Mouse (Mus musculus): ENCODE measurements around the gene Robo2. TPM values are rescaled to one million over a fixed set of nuclear protein-coding genes. Genes with fewer than 3 reads are reported as not detected.
A peak's percentile ranks its signal among the peaks of the same experiment; 100 is the strongest.

The Robo2 gene
- polyA plus RNA-seq, 1 experiment from 2014 or later: 67.5 TPM

GRCm38 (mm10) chr16:74084188-74084587 is 327.4 kb downstream of the Robo2 start:
- no peak overlapping the region for H3K4me2 ChIP-seq (ENCODE audit: low read length)
- no peaks in the 10 kb centered on the region for H3K36me3 ChIP-seq (ENCODE audit: control insufficient read depth, insufficient read depth, low read length)
- no peak overlapping the region for H3K9ac ChIP-seq (ENCODE audit: low read depth, low read length)
- no peak for ATAC-seq
- H3K27ac ChIP-seq (ENCODE audit: low read depth, low read length): no peak overlapping the region
- no peaks in the 10 kb centered on the region for H3K4me1 ChIP-seq (ENCODE audit: control insufficient read depth, insufficient read depth, low read depth, low read length)
- H3K27me3 ChIP-seq (replicated peaks; ENCODE audit: control insufficient read depth, insufficient read depth, low read length): no peaks in the 10 kb centered on the region
- no peaks in the 10 kb centered on the region for H3K9me3 ChIP-seq (ENCODE audit: control insufficient read depth, low read length)
- H3K4me3 ChIP-seq (ENCODE audit: low read length): no peak overlapping the region
- WGBS: 89% methylated on average over 2 of the region's 2 CpGs

DNA sequence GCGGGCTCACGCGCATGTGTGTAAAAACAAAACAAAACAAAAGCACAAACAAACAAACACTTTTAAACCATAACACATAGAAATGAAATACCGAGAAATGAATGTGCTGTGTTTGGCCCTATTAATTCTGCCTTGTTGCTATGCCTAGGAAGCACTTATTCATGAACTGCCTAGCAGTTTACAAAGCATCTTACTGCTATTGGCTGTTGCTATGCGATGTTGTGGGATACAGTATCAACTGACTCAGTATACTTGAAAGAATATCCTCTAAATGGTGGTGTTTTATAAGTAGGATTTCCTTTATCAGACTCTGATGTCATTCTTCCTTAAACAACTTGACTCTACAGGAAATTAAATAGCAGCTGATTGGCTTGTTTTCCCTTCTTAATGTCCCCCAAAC is 339.0 kb downstream of the Robo2 start:
- WGBS: 93% methylated on average over 5 of the region's 5 CpGs

DNA sequence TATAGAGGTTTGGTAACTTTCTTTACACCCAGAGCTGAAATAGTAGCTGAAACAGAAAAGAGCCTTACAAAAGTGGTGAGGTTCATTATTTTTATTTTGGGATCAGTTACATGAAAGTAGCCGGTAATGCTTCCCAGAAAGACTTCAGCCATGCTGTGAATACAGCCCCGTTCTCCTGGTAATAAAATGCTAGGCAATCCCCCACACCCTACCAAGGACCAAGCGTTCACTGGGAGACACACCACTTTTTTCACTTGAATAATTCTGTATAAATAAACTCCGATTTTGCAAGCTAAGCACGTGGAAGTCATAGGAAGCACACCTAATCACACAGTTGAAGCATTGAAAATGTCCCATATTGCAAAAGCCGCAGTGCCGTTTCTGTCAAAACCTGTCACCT is 341.0 kb downstream of the Robo2 start:
- H3K27ac ChIP-seq (ENCODE audit: low read depth, low read length): no peak overlapping the region

More for the DNA sequence above, 339.0 kb downstream of the Robo2 start:
- Histone ChIP-seq H3K9me3 (ENCODE audit: control insufficient read depth, low read length) (no peaks in the 10 kb centered on the region), H3K4me1 (ENCODE audit: control insufficient read depth, insufficient read depth, low read depth, low read length) (no peaks in the 10 kb centered on the region), H3K4me3 (ENCODE audit: low read length) (no peak overlapping the region), H3K9ac (ENCODE audit: low read depth, low read length) (no peak overlapping the region), H3K27ac (ENCODE audit: low read depth, low read length) (no peak overlapping the region), H3K4me2 (ENCODE audit: low read length) (no peak overlapping the region), H3K36me3 (ENCODE audit: control insufficient read depth, insufficient read depth, low read length) (no peaks in the 10 kb centered on the region), H3K27me3 (replicated peaks; ENCODE audit: control insufficient read depth, insufficient read depth, low read length) (no peaks in the 10 kb centered on the region)
- no peak for ATAC-seq

GRCm38 (mm10) chr16:74065958-74066357 is 345.7 kb downstream of the Robo2 start:
- Histone ChIP-seq H3K27me3 (replicated peaks; ENCODE audit: control insufficient read depth, insufficient read depth, low read length) (no peaks in the 10 kb centered on the region), H3K9me3 (ENCODE audit: control insufficient read depth, low read length) (no peaks in the 10 kb centered on the region), H3K4me2 (ENCODE audit: low read length) (no peak overlapping the region), H3K36me3 (ENCODE audit: control insufficient read depth, insufficient read depth, low read length) (no peaks in the 10 kb centered on the region), H3K9ac (ENCODE audit: low read depth, low read length) (no peak overlapping the region), H3K27ac (ENCODE audit: low read depth, low read length) (no peak overlapping the region), H3K4me3 (ENCODE audit: low read length) (no peak overlapping the region), H3K4me1 (ENCODE audit: control insufficient read depth, insufficient read depth, low read depth, low read length) (no peaks in the 10 kb centered on the region)
- WGBS: 58% methylated on average over 2 of the region's 2 CpGs
- ATAC-seq: peak; percentile 64; the same call in 1 of the 2 replicates

More for the DNA sequence above, 341.0 kb downstream of the Robo2 start:
- H3K36me3 ChIP-seq (ENCODE audit: control insufficient read depth, insufficient read depth, low read length): no peaks in the 10 kb centered on the region
- H3K4me3 ChIP-seq (ENCODE audit: low read length): no peak overlapping the region
- H3K9ac ChIP-seq (ENCODE audit: low read depth, low read length): no peak overlapping the region
- H3K27me3 ChIP-seq (replicated peaks; ENCODE audit: control insufficient read depth, insufficient read depth, low read length): no peaks in the 10 kb centered on the region
- ATAC-seq: no peak
- no peak overlapping the region for H3K4me2 ChIP-seq (ENCODE audit: low read length)
- 47% methylated on average over 7 of the region's 7 CpGs for WGBS
- no peaks in the 10 kb centered on the region for H3K4me1 ChIP-seq (ENCODE audit: control insufficient read depth, insufficient read depth, low read depth, low read length)
- H3K9me3 ChIP-seq (ENCODE audit: control insufficient read depth, low read length): no peaks in the 10 kb centered on the region

GRCm38 (mm10) chr16:74061951-74062350 is 349.7 kb downstream of the Robo2 start:
- ATAC-seq: no peak
- H3K27me3 ChIP-seq (replicated peaks; ENCODE audit: control insufficient read depth, insufficient read depth, low read length): no peaks in the 10 kb centered on the region
- no peak overlapping the region for H3K4me3 ChIP-seq (ENCODE audit: low read length)
- no peaks in the 10 kb centered on the region for H3K9me3 ChIP-seq (ENCODE audit: control insufficient read depth, low read length)
- no peaks in the 10 kb centered on the region for H3K36me3 ChIP-seq (ENCODE audit: control insufficient read depth, insufficient read depth, low read length)
- H3K4me1 ChIP-seq (ENCODE audit: control insufficient read depth, insufficient read depth, low read depth, low read length): no peaks in the 10 kb centered on the region
- no peak overlapping the region for H3K27ac ChIP-seq (ENCODE audit: low read depth, low read length)
- no peak overlapping the region for H3K9ac ChIP-seq (ENCODE audit: low read depth, low read length)
- no peak overlapping the region for H3K4me2 ChIP-seq (ENCODE audit: low read length)

- no peak overlapping the region for H3K4me2 ChIP-seq (ENCODE audit: low read length)
- H3K27ac ChIP-seq (ENCODE audit: low read depth, low read length): no peak overlapping the region
- H3K4me1 ChIP-seq (ENCODE audit: control insufficient read depth, insufficient read depth, low read depth, low read length): no peaks in the 10 kb centered on the region
- H3K36me3 ChIP-seq (ENCODE audit: control insufficient read depth, insufficient read depth, low read length): no peaks in the 10 kb centered on the region
- H3K27me3 ChIP-seq (replicated peaks; ENCODE audit: control insufficient read depth, insufficient read depth, low read length): no peaks in the 10 kb centered on the region
- H3K9ac ChIP-seq (ENCODE audit: low read depth, low read length): no peak overlapping the region
- no peaks in the 10 kb centered on the region for H3K9me3 ChIP-seq (ENCODE audit: control insufficient read depth, low read length)
- no peak overlapping the region for H3K4me3 ChIP-seq (ENCODE audit: low read length)
- ATAC-seq: no peak
These were observed 350.1 kb downstream of the Robo2 start for GRCm38 (mm10) chr16:74061479-74061878.

- H3K9me3 ChIP-seq (ENCODE audit: control insufficient read depth, low read length): no peaks in the 10 kb centered on the region
- no peak overlapping the region for H3K4me2 ChIP-seq (ENCODE audit: low read length)
- no peak overlapping the region for H3K27ac ChIP-seq (ENCODE audit: low read depth, low read length)
- no peaks in the 10 kb centered on the region for H3K27me3 ChIP-seq (replicated peaks; ENCODE audit: control insufficient read depth, insufficient read depth, low read length)
- WGBS: 78% methylated on average over 2 of the region's 2 CpGs
- 0 out of 2 replicates have a peak, but pooled peaks have one; percentile 12 for ATAC-seq
- H3K36me3 ChIP-seq (ENCODE audit: control insufficient read depth, insufficient read depth, low read length): no peaks in the 10 kb centered on the region
- peaks cover 8% of the 10 kb centered on the region for H3K4me1 ChIP-seq (ENCODE audit: control insufficient read depth, insufficient read depth, low read depth, low read length)
- no peak overlapping the region for H3K9ac ChIP-seq (ENCODE audit: low read depth, low read length)
- H3K4me3 ChIP-seq (ENCODE audit: low read length): no peak overlapping the region
These were observed 354.7 kb downstream of the Robo2 start for GRCm38 (mm10) chr16:74056886-74057285.

DNA sequence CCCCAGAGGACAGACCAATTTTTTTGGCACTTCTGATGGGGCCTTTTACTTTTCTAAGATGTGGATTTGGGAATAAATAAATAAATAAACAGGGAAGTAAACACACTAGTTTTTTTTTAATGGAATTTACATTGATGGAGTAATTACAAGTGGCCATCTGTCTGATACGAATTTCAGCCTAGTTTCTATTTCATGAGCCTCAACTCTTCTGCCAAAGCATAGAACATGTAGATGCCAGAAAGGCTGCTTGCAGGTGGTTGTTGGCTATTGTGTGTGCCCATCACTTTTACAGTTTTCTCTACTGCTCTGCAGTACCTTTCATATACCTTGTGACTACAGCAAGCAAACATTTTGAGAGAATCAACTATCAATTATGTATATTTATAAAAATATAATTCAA is 355.4 kb downstream of the Robo2 start:
- no peak for ATAC-seq
- no peak overlapping the region for H3K4me2 ChIP-seq (ENCODE audit: low read length)
- no peaks in the 10 kb centered on the region for H3K36me3 ChIP-seq (ENCODE audit: control insufficient read depth, insufficient read depth, low read length)
- no peak overlapping the region for H3K9ac ChIP-seq (ENCODE audit: low read depth, low read length)
- no peaks in the 10 kb centered on the region for H3K9me3 ChIP-seq (ENCODE audit: control insufficient read depth, low read length)
- H3K4me1 ChIP-seq (ENCODE audit: control insufficient read depth, insufficient read depth, low read depth, low read length): peaks cover 8% of the 10 kb centered on the region
- no peaks in the 10 kb centered on the region for H3K27me3 ChIP-seq (replicated peaks; ENCODE audit: control insufficient read depth, insufficient read depth, low read length)
- 58% methylated on average over 1 of the region's 1 CpGs for WGBS
- H3K4me3 ChIP-seq (ENCODE audit: low read length): no peak overlapping the region
- H3K27ac ChIP-seq (ENCODE audit: low read depth, low read length): no peak overlapping the region

- Histone ChIP-seq H3K4me2 (ENCODE audit: low read length) (peak overlapping the region; percentile 3; the same call in 1 of the 2 replicates), H3K36me3 (ENCODE audit: control insufficient read depth, insufficient read depth, low read length) (no peaks in the 10 kb centered on the region), H3K27me3 (replicated peaks; ENCODE audit: control insufficient read depth, insufficient read depth, low read length) (no peaks in the 10 kb centered on the region), H3K4me3 (ENCODE audit: low read length) (no peak overlapping the region), H3K9ac (ENCODE audit: low read depth, low read length) (no peak overlapping the region), H3K9me3 (ENCODE audit: control insufficient read depth, low read length) (no peaks in the 10 kb centered on the region), H3K4me1 (ENCODE audit: control insufficient read depth, insufficient read depth, low read depth, low read length) (peaks cover 8% of the 10 kb centered on the region), H3K27ac (ENCODE audit: low read depth, low read length) (peak overlapping the region; percentile 42; the same call in 1 of the 2 replicates)
- ATAC-seq: peak; percentile 83
- 39% methylated on average over 10 of the region's 10 CpGs for WGBS
These were observed 356.4 kb downstream of the Robo2 start for GRCm38 (mm10) chr16:74055061-74055751.

All from hindbrain, embryonic 16.5 days (tissue).